In genomic region chrX:20425839-20426449, GRCm38 (mm10) we compare ENCODE assay signal across 8 mouse cellular contexts. TPM values are rescaled to one million over a fixed set of nuclear protein-coding genes. Genes with fewer than 3 reads are reported as not detected.
A peak's percentile ranks its signal among the peaks of the same experiment; 100 is the strongest.
DNase-seq lines count a peak whose midpoint lies in the region; ATAC-seq lines count a peak whose summit lies in the region.

No protein-coding gene starts in this region.

- 15% methylated on average over 44 of the region's 51 CpGs for WGBS in embryonic facial prominence, embryonic 12.5 days
- WGBS in heart, embryonic 16.5 days, result 14% methylated on average over 39 of the region's 51 CpGs

- peak overlapping the region; percentile 59 for H3K4me3 ChIP-seq in embryonic facial prominence, embryonic 12.5 days
- H3K4me3 ChIP-seq in heart, embryonic 16.5 days (ENCODE audit: low read length), result peak overlapping the region; percentile 69

- no peaks in the 10 kb centered on the region for H3K4me1 ChIP-seq in embryonic facial prominence, embryonic 12.5 days
- no peaks in the 10 kb centered on the region for H3K4me1 ChIP-seq in heart, embryonic 16.5 days (ENCODE audit: control insufficient read depth, insufficient read depth, low read length)

- no peaks in the 10 kb centered on the region for H3K36me3 ChIP-seq in embryonic facial prominence, embryonic 12.5 days
- peaks cover under 1% of the 10 kb centered on the region; the same call in 1 of the 2 replicates for H3K36me3 ChIP-seq in heart, embryonic 16.5 days (ENCODE audit: control insufficient read depth, insufficient read depth)

- H3K9me3 ChIP-seq in embryonic facial prominence, embryonic 12.5 days, result no peaks in the 10 kb centered on the region
- no peaks in the 10 kb centered on the region for H3K9me3 ChIP-seq in heart, embryonic 16.5 days (replicated peaks; ENCODE audit: control insufficient read depth, low read length)

- H3K27me3 ChIP-seq in embryonic facial prominence, embryonic 12.5 days, result no peaks in the 10 kb centered on the region
- H3K27me3 ChIP-seq in heart, embryonic 16.5 days (ENCODE audit: control insufficient read depth, insufficient read depth, low read length), result no peaks in the 10 kb centered on the region

- peak overlapping the region; percentile 68 for H3K9ac ChIP-seq in embryonic facial prominence, embryonic 12.5 days
- H3K9ac ChIP-seq in heart, embryonic 16.5 days (ENCODE audit: low read length), result peak overlapping the region; percentile 63

- peak; percentile 14 for DNase-seq in ES-CJ7 (ENCODE audit: low read depth, low spot score)
- DNase-seq in adrenal gland, postnatal 36 days, result peak; percentile 45 to 53
- DNase-seq in kidney, postnatal 14 days, result peak; percentile 40
- DNase-seq in lung, postnatal 4 days, result peak; percentile 47 to 50
- peak; percentile 49 for DNase-seq in retina, postnatal 1 day
- peak; percentile 33 for DNase-seq in yolk sac, embryonic 10.5 days (ENCODE audit: low spot score)

- H3K27ac ChIP-seq in embryonic facial prominence, embryonic 12.5 days, result peak overlapping the region; percentile 87
- peak overlapping the region; percentile 89 for H3K27ac ChIP-seq in heart, embryonic 16.5 days (ENCODE audit: low read length)

- H3K4me2 ChIP-seq in embryonic facial prominence, embryonic 12.5 days (replicated peaks), result peak overlapping the region; percentile 54
- H3K4me2 ChIP-seq in heart, embryonic 16.5 days (ENCODE audit: low read depth, low read length), result peak overlapping the region; percentile 63

- peak; percentile 67 for ATAC-seq in embryonic facial prominence, embryonic 12.5 days (ENCODE audit: insufficient number of reproducible peaks, insufficient read depth, low FRiP score, low TSS enrichment)
- peak; percentile 26 for ATAC-seq in heart, embryonic 16.5 days (replicated peaks; ENCODE audit: extremely low read depth, insufficient read depth, low FRiP score)

RNA-seq across cellular contexts. Expression of gene Jade3, which starts 0.5 kb away (rescaled TPM):
- 1 to 10 TPM; 4.8 to 5.4 TPM for total RNA-seq in adrenal gland, postnatal 36 days (2021)
- polyA plus RNA-seq in embryonic facial prominence, embryonic 12.5 days (2016; fragmentation: Nextera tagmentation; extraction: Ambion mirVana), result 8.1 and 8.6 TPM in 2 replicates
- polyA plus RNA-seq in heart, embryonic 16.5 days (2015; fragmentation: Nextera tagmentation; extraction: Ambion mirVana), result 4.1 and 4.3 TPM in 2 replicates

Comparison
In these comparisons a context has a peak if more than half of its experiments do, and no peak if none do; other contexts are left out.
1. Peak in every context shown above with its lines: DNase-seq, ATAC-seq, H3K4me3 ChIP-seq and H3K27ac ChIP-seq.